Mouse (Mus musculus): Measurements from ENCODE around the gene Agtrap.

Agtrap gene

DNA sequence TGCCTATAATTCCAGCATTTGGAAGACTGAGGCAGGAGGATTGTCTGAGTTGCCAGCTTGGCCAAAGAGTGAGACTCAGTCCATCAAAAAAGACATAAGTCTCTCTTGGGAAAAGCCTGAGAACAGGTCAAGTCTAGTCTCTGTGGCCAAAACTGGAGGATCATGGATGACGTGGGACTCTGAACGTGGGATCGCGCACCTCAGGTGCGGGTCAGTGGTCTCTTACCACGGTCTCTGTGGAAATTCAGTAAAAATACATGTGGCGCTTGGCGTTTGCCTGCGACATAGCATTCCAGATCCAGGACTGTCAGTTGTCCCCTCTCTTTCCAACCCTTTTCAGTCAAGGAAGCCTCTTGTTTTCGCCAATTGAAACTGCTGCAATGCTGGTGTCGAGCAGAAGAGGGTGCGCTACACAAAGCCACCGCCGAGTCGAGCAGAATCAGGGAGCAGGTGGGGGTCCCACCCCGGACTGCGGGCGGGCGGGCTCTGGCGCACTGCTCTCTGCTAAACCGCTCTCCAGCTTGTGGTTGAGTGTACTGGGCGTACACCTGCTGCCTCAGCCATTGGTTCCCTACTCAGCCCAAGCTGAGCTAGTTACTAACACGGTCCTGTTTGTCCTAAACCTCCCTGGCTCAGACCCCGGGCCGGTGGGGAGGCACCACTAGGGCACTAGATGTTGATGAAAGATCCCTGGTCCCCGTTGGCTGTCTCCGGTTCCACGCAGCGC, 14.1 kb upstream of the Agtrap start:
- peak; percentile 58 for DNase-seq

GRCm38 (mm10) chr4:148098666-148099065, 10.8 kb upstream of the Agtrap start:
- no peak for DNase-seq

DNA sequence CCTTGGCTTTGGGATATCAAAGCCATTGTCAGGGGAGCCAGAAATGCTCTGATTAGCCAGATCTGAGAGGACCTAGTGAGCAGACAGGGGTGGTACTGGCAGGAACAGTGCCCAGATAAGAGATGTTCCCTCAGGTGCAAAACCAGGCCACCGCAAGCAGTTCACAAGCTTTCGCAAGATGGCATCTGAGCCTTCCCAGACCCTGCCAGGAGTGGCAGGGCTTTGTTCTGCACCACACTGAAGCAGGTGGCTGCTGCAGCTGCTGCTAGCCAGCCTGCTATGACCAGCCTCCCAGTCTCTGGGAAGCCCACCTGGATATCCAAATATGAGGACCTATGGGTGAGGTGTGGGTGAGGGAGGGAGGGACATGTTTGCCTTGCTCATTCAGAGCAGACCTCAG, 10.1 kb upstream of the Agtrap start:
- DNase-seq, result no peak

DNA sequence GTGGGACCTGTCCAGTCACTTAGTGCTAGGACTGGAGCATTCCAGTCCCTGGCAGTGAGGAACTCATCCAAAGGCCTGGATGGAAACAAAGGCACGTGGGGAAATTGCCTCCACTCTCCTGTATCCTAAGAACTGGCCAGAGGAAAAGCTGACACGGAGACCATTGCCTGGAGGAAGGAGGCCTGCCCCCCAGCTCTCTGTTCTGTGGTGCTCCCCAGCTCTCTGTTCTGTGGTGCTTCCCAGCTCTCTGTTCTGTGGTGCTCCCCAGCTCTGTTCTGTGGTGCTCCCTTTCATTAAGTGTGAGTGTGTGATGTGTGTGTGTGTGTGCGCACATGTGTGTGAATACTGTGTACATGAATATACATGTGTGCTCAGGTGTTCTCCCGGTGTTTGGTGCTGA, 7.2 kb upstream of the Agtrap start:
- no peak for DNase-seq

GRCm38 (mm10) chr4:148094161-148094560, 6.3 kb upstream of the Agtrap start:
- no peak for DNase-seq

DNA sequence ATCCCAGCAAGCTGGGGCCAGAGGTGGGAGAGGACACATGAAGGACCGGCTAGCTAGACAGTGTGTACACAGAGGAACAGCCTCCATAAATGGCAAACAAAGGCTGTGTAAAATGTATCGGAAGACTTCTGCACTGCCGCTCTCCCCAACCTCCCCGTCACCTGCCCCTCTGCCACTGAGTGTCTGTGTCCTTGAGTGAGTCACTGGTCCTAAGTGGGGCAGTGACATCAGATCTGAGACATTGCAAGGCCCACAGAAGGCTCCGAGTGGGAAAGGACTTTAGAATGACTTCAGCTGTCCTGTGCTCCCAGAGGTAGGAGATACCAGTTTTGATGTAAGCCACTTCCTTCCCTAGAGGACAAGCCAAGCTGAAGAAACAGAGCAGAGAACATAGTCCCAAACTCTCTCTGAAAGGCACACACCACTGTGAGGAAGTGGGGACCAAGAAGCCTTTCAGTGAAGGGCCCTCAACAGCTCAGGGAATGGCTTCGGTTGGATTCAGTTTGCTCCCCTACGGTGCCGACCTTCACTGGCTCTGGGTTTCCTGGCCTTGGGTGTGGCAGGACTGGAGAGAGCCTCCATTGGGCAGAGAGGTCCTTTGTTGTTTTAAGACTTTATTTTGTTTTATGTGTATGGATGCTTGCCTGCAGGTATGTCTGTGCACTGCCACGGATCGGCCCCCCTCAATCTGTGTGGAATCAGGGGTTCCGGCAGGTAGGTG, 4.9 kb upstream of the Agtrap start:
- DNase-seq, result no peak

DNA sequence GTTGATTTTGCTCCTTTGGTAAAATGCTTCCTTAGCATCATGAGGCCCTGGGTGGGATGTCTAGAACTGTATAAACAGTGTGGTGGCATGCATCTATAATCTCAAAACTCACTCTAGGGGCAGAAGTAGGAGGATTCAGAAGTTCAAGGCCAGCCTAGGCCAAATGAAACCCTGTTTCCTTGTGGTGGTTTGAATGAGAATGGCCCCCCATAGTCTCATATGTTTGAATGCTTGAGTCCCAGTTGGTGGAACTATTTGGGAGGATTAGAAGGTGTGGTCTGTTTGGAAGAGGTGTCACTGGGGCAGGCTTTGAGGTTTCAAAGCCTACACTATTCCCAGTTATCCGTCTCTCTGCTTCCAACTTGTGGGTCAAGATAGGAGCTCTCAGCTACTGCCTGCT, 3.4 kb upstream of the Agtrap start:
- no peak for DNase-seq

- DNase-seq, result no peak
Measured at GRCm38 (mm10) chr4:148089166-148089565, 1.3 kb upstream of the Agtrap start.

DNA sequence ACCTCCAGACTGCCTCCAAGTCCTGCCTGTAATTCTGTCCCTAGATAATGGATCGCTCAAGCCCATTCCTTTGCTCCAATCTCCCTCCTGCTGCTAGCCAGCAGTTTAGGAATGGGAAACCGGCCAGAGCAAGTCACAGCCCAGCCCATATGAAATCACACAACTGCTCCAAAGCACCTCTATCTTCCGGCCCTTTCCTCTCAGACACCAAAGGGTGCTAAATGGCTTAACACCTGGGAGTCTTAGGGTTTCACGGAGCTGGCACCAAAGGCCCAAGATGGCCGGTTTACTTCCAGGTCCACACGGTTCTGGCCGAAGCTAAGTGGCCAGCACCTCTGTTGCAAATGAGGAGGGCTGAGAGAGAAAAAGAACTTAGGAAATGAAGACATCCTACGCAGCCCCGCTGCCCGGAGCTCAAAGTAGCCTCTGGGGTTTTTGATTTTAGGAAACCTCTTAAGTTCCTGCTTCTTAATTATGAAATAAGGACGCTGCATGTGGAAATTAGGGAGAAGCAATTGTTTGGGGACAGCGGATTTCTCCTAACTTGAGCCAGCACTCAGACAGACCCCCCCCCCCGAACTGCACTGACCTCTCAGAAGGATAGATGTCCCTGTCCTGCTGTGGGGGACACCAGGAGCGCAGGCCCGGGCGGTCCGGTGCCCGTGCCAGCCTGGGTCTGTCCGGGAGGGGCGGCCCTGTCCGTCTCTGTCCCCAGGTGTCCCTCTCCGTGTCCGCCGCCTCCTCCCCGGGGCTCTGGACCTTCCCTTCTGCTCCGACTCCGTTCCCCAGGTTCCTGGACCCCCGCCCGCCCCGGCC, 532 bp downstream of the Agtrap start:
- no peak for DNase-seq

DNA sequence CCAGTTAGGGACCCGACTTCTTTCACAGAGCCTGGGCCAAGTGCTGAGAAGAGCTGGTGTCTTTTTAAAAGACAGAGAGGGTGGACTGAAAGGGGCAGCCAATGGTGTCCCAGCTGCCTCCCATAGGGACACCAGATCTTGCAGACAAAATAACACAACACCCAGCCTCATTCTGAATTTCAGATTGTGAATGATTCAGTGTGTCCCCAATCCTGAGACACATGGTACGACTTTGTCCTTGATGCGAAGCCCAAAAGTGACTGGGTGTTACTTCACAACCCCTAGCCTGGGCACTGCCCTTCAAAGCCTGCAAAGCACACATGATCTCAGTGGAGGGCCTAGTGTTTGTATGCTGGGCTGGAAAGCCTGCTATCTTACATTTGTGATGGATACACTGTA, 1.9 kb downstream of the Agtrap start:
- DNase-seq, result no peak

- DNase-seq, result no peak
Measured at GRCm38 (mm10) chr4:148085131-148085906, 2.5 kb downstream of the Agtrap start.

DNA sequence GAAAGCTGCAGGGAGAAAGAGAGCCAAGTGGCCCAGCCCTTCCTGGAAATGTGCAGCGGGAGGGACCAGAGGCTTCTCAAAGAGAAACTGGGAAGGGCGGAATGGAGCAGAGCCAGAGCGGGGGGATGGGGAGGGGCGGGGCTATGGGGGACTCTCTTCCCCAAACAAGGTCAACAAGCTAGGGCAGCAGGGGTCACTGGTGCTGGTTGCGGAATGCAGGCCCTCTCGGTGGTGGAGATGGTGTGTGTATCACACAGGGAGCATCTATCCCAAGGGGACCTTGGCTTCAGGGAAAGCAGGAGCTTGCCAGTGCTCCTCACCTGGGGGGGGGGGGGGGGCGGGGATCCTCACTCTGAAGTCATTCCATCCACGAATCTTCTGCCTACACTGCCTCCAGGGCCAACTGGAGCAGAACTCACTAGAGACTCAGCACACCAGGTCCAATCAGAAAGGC, 3.5 kb downstream of the Agtrap start:
- no peak for DNase-seq

GRCm38 (mm10) chr4:148083176-148083899, 4.5 kb downstream of the Agtrap start:
- no peak for DNase-seq

DNA sequence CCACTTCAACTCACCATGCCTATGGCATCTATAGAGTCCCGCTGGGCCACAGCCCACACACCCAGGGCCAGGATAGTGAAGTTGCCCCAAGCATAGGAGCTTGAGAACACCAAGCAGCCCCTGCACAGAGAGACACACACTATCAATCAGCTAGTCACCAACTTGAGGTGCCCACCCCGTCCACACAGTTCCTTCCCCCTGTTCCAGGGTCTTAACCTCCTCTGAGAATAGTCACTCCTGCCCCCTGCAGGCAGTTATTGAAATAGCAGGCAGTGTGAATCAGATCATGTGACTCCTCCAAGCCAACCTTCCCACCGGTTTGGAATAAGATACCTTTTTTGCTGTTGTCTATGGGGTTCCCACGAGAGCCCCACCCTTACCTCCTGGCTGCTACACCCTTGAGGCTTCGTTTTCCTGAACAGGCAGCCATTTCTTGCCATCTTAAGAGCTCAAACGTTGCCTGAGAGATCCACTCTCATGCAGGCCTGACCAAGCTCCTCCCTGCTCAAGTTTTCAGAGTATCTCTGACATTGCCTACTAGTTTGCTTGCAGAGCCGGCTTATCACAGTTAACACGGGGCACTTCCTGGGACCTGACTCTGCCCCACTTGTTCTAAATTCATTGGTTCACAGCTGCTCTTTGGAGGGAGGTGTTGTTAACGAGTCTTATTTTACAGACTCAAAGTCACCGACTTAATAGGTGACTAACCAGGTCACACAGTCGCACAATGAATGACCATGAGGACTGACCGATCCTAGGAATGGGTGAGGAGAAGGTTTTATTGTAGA, 5.4 kb downstream of the Agtrap start:
- DNase-seq, result peak; percentile 43

DNA sequence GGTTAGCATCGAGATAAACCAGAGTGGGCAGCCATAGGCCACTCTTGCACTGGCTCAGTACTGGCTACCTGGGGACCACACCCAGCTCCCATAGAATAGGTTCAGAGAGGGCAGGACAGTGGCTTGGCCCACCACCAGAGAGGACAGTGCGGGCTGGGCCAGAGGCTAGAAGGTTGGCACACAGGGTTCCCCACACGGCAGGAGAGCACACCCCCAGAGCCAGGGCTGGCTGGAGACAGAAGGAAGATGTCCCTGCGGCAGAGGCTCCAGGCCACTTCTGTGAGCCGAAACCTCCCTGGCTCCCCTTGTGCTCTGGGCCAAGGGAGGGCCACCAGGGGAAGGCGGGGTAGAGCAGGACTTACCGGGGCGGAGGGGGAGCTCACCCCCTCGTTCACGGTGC, 6.6 kb downstream of the Agtrap start:
- no peak for DNase-seq

DNA sequence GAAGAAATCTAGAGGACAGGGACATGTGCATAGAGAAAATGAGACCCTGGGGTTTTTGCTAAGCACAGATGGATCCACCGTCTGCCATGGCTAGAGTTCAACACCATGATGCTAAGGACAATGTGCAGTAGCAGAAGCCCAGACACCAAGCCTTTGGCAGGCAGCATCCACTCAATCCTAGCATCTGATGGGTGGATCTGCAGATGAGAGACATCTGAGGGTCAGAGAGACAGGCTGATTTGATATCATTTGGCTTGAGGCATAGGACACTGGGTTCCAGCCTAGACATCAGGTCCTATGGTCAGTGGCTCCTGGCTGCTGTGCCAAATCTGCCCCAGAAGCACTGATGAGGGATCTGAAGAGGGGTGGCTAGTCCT, 7.2 kb downstream of the Agtrap start:
- DNase-seq, result no peak

GRCm38 (mm10) chr4:148079944-148080596, 7.8 kb downstream of the Agtrap start:
- DNase-seq, result no peak

DNA sequence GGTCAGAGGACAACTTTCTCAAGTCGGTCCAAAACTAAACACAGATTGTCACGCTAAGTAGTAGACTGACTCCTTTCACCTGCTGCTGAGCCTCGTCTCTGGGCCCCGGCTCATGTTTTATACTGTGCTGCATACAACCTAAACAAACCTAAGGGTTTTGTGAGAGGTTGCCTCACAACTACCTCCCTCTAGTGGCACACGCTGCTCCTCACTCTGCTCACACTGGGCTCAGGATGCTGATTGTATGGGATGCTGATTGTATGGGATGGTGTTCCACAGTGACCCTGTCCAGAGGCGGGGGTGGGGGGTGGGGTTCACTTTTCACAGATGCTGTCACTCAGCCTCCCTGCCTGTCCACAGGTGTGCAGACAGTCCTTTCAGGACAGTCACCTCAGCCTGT, 8.6 kb downstream of the Agtrap start:
- DNase-seq, result no peak

DNA sequence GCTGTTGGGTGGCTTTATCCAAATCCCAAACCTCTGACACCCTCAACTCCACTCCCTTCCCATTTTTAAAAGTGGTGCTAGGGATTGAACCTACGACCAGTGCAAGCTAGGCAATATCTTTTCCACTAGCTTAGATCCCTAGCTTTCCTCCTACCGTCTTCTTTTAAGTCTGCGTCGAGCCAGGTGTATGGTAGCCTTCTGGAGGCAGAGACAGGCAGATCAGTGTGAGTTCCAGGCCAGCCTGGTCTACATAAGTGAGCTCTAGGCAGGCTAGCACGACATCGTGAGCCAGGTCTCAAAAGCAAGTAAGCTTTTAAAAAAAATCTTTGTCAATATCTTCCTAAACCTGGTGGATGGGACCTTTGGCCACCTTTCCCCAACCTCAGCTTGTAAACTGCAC, 11.9 kb downstream of the Agtrap start:
- DNase-seq, result no peak

GRCm38 (mm10) chr4:148075259-148075658, 12.6 kb downstream of the Agtrap start:
- DNase-seq, result no peak
